Mouse (Mus musculus) embryonic fibroblast, embryonic 13.5 days (primary cell): ENCODE results near the gene Gorasp2.

ENCODE experiments used
- CTCF ChIP-seq: IDR thresholded peaks from 2 replicates; pipeline ENCODE4 v1.5.1; 2011; ENCODE audit warnings: mild to moderate bottlenecking, control low read depth, low read length, moderate library complexity, borderline replicate concordance; ENCODE audit not compliant: insufficient read depth
- POLR2A ChIP-seq: IDR thresholded peaks from 2 replicates; pipeline ENCODE4 v1.6.1; 2011; ENCODE audit warnings: low read depth, mild to moderate bottlenecking, control low read depth, low read length, moderate library complexity

GRCm38 (mm10) chr2:70661715-70662495 lies 529 bp downstream of the Gorasp2 start, which contains the start of gene Gm26558:
- TF ChIP-seq POLR2A (no peak), CTCF (no peak)
